Mouse (Mus musculus) heart, adult 18-20 months (tissue): ENCODE results near the gene Gm28053. TPM values are rescaled to one million over a fixed set of nuclear protein-coding genes. Genes with fewer than 3 reads are reported as not detected.
"Not testable (repeated sequence)": the region's sequence is repeated elsewhere in the genome, so short reads cannot be mapped to it uniquely, and the experiment has no call there.

Experiments used
- DNase-seq, 2 experiments: peaks; one replicate each; pipeline ENCODE4 v3.0.0; 2021 to 2022; ENCODE audit warnings: mixed read lengths in 1 of 2
- long read RNA-seq, 2 experiments: library from polyadenylated mRNA; stranded (forward); transcript quantifications; one replicate each; pipeline ENCODE4 v2.0.0; 2021
- total RNA-seq, 2 experiments: library from RNA; stranded (reverse); gene quantifications; 2 replicates each; pipeline ENCODE4 v1.2.3; 2021

Gene Gm28053
- total RNA-seq, result 1 to 10 TPM; 3.8 to 4.0 TPM
- long read RNA-seq, experiment 1, result 0 reads
- long read RNA-seq, experiment 2, result 0 reads

GRCm38 (mm10) chr6:48718455-48718854 is at the start of gene Gm28053, which contains the start of gene Gimap7:
Gene Gm28053, plus strand, starts transcription at chr6:48718607.
Gene Gimap7, plus strand, starts transcription at chr6:48718621.
- no peak for DNase-seq

GRCm38 (mm10) chr6:48669446-48669969 is 48.9 kb upstream of the Gm28053 start:
- no peak for DNase-seq

- DNase-seq, result no peak
Observed at GRCm38 (mm10) chr6:48674291-48675058, 43.9 kb upstream of the Gm28053 start.

GRCm38 (mm10) chr6:48675400-48675930 is 42.9 kb upstream of the Gm28053 start:
- no peak for DNase-seq

- DNase-seq, result peak; percentile 62 to 67
Observed at GRCm38 (mm10) chr6:48675931-48676859, 42.2 kb upstream of the Gm28053 start, which contains the start of gene Gimap9. Gene Gimap9, plus strand, starts transcription at chr6:48676129.

- no peak for DNase-seq
Observed at GRCm38 (mm10) chr6:48676860-48677415, 41.5 kb upstream of the Gm28053 start.

GRCm38 (mm10) chr6:48677492-48678345 is 40.7 kb upstream of the Gm28053 start:
- DNase-seq, result no peak

- no peak for DNase-seq
Observed at GRCm38 (mm10) chr6:48678391-48678790, 40.0 kb upstream of the Gm28053 start.

GRCm38 (mm10) chr6:48679701-48680100 is 38.7 kb upstream of the Gm28053 start:
- no peak for DNase-seq

- DNase-seq, result no peak
Observed at GRCm38 (mm10) chr6:48680421-48680820, 38.0 kb upstream of the Gm28053 start.

- peak in 1 of 2 experiments; percentile 61 for DNase-seq
Observed at GRCm38 (mm10) chr6:48681472-48682090, 36.8 kb upstream of the Gm28053 start.

GRCm38 (mm10) chr6:48682271-48682670 is 36.1 kb upstream of the Gm28053 start:
- no peak for DNase-seq

- DNase-seq, result not testable (repeated sequence)
Observed at GRCm38 (mm10) chr6:48683263-48683821, 35.1 kb upstream of the Gm28053 start.

- peak in 1 of 2 experiments; percentile 55 for DNase-seq
Observed at GRCm38 (mm10) chr6:48684319-48684718, 34.1 kb upstream of the Gm28053 start, which contains the start of gene Gimap4. Gene Gimap4, plus strand, starts transcription at chr6:48684549.

- peak in 1 of 2 experiments; percentile 38 for DNase-seq
Observed at GRCm38 (mm10) chr6:48684806-48685205, 33.6 kb upstream of the Gm28053 start.

GRCm38 (mm10) chr6:48685251-48685650 is 33.2 kb upstream of the Gm28053 start:
- DNase-seq, result no peak

GRCm38 (mm10) chr6:48685694-48686665 is 32.4 kb upstream of the Gm28053 start:
- DNase-seq, result no peak

GRCm38 (mm10) chr6:48687077-48687476 is 31.3 kb upstream of the Gm28053 start:
- peak in 1 of 2 experiments; percentile 41 for DNase-seq

- DNase-seq, result no peak
Observed at GRCm38 (mm10) chr6:48689320-48689719, 29.1 kb upstream of the Gm28053 start.
